Mouse (Mus musculus): ENCODE data around the gene Glipr2. TPM values are rescaled to one million over a fixed set of nuclear protein-coding genes. Genes with fewer than 3 reads are reported as not detected.

Gene Glipr2
- polyA plus RNA-seq, 1 experiment from 2014 or later, result 79.1 TPM

DNA sequence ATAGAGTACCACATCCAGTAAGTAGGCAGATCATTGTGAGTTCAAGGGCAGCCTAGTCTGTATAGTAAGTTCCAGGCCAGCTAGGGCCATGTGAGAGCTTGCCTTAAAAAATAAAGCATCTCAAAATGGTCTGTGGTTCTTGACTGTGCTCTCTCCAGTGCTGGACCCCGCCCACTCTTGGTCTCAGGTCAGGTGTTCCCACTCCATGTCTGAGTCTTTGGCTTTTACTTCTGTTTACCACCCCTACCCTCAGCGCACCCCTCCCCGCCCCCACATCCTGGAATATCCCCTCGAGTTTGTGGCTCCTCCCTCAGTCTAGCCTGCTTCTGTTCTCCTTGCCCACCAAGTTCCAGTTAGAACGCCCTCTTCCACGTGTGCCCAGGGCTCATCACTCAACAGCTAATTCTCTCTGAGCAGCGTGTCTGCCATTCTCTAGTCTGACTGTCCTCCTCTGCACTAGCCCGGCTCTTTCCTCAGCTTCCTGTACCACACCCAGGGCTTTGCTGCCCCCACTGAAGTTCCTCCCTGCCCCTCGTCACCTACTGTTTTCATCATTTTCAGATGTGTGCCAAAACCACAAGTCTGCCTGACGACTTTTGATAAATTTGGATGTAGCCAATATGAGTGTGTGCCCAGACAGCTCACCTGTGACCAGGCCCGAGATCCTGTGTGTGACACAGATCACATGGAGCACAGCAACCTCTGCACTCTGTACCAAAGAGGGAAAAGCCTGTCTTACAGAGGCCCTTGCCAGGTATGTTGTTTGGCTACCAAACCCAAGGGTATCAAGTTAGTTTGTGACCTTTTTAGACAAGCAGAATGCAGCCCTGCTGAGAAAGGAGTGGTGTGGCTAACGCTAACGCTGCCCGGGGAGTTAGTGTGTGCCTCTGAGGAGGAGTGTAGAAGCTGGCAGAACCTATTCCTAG lies 20.2 kb upstream of the Glipr2 start:
- Histone ChIP-seq H3K4me3 (ENCODE audit: low read depth, low read length) (no peak overlapping the region), H3K27me3 (ENCODE audit: control insufficient read depth, insufficient read depth, low read length) (no peaks in the 10 kb centered on the region), H3K27ac (ENCODE audit: low read depth, low read length) (no peak overlapping the region), H3K36me3 (ENCODE audit: control insufficient read depth, insufficient read depth, low read length) (no peaks in the 10 kb centered on the region), H3K9ac (ENCODE audit: low read length) (no peak overlapping the region), H3K4me2 (ENCODE audit: low read depth, low read length, severe bottlenecking) (no peak overlapping the region), H3K9me3 (ENCODE audit: control insufficient read depth, low read length) (no peaks in the 10 kb centered on the region), H3K4me1 (replicated peaks; ENCODE audit: control insufficient read depth, insufficient read depth, low read length) (no peaks in the 10 kb centered on the region)
- DNase-seq (ENCODE audit: low spot score) (no peak), ATAC-seq (replicated peaks; ENCODE audit: low FRiP score) (no peak)
- 84% methylated on average over 14 of the region's 14 CpGs for WGBS

DNA sequence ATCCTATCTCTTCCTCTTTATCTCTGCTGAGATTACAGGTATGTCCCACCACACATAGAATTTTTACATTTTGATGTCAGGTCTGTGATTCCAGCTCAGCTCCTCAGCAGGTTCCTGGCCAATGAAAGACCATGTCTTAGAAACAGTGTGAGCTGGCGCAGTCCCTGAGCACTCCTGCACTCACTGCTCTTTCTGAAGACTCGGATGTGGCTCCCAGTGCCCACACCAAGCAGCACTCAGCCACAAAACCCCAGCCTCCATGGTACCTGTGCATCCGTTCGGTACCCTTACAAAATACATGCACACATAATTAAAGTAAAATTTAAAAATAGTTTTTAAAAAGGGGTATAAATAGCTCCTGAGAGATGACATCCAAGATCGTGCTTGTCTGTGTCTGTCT lies 15.9 kb upstream of the Glipr2 start:
- H3K4me2 ChIP-seq (ENCODE audit: low read depth, low read length, severe bottlenecking), result no peak overlapping the region
- H3K4me1 ChIP-seq (replicated peaks; ENCODE audit: control insufficient read depth, insufficient read depth, low read length), result no peaks in the 10 kb centered on the region
- no peak overlapping the region for H3K27ac ChIP-seq (ENCODE audit: low read depth, low read length)
- 93% methylated on average over 5 of the region's 5 CpGs for WGBS
- DNase-seq (ENCODE audit: low spot score) (no peak), ATAC-seq (replicated peaks; ENCODE audit: low FRiP score) (no peak)
- H3K9me3 ChIP-seq (ENCODE audit: control insufficient read depth, low read length), result no peaks in the 10 kb centered on the region
- H3K36me3 ChIP-seq (ENCODE audit: control insufficient read depth, insufficient read depth, low read length), result no peaks in the 10 kb centered on the region
- H3K27me3 ChIP-seq (ENCODE audit: control insufficient read depth, insufficient read depth, low read length), result no peaks in the 10 kb centered on the region
- no peak overlapping the region for H3K4me3 ChIP-seq (ENCODE audit: low read depth, low read length)
- H3K9ac ChIP-seq (ENCODE audit: low read length), result no peak overlapping the region

DNA sequence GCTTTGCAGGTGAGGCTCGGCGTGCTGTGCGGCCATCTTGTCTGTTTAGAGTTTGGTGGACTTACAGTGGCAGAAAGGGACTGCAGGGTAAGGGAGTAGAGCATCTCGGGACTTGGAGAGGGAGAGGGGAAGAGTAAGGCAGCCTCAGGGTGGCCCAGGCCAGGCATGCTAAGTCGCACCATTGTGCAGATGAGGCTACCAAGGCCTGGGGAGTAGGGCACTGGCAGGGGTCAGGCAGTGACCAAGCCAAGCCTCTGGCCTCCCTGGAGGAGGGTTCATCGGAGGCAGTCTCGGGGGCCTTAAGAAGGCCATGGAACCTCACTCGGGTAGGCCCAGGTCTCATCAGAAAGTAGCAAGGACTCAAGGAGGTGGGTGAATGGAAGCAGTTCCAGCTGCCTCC lies 14.8 kb upstream of the Glipr2 start:
- no peaks in the 10 kb centered on the region for H3K36me3 ChIP-seq (ENCODE audit: control insufficient read depth, insufficient read depth, low read length)

DNA sequence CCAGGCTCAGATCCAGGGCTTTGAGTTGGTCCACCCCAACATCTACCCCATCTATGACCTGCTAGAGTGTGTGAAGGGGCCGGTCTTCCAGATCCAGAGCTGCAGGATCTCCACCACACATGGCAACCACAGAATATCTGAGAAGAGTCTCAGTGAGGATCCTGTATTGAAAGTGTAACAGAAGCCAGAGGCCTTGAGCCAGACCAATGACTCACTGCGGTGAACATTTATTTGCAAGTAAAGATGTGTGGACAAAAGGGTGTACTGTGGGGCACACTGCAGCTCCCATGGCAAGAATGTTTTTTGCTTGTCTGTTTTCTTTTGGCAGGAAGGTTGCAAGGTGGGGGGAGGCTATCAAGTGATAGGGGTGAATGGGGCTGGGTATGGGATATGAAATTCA lies 9.6 kb upstream of the Glipr2 start:
- H3K27me3 ChIP-seq (ENCODE audit: control insufficient read depth, insufficient read depth, low read length), result no peaks in the 10 kb centered on the region
- no peaks in the 10 kb centered on the region for H3K9me3 ChIP-seq (ENCODE audit: control insufficient read depth, low read length)
- H3K4me1 ChIP-seq (replicated peaks; ENCODE audit: control insufficient read depth, insufficient read depth, low read length), result no peaks in the 10 kb centered on the region
- whole genome bisulfite sequencing, result 100% methylated on average over 2 of the region's 2 CpGs
- no peak overlapping the region for H3K27ac ChIP-seq (ENCODE audit: low read depth, low read length)
- H3K9ac ChIP-seq (ENCODE audit: low read length), result no peak overlapping the region
- H3K4me3 ChIP-seq (ENCODE audit: low read depth, low read length), result no peak overlapping the region
- DNase-seq (ENCODE audit: low spot score), result no peak
- no peaks in the 10 kb centered on the region for H3K36me3 ChIP-seq (ENCODE audit: control insufficient read depth, insufficient read depth, low read length)
- no peak overlapping the region for H3K4me2 ChIP-seq (ENCODE audit: low read depth, low read length, severe bottlenecking)
- ATAC-seq (replicated peaks; ENCODE audit: low FRiP score), result no peak

More for the DNA sequence above, 14.8 kb upstream of the Glipr2 start:
- H3K9me3 ChIP-seq (ENCODE audit: control insufficient read depth, low read length), result no peaks in the 10 kb centered on the region
- DNase-seq (ENCODE audit: low spot score), result no peak
- WGBS, result 80% methylated on average over 8 of the region's 8 CpGs
- H3K4me3 ChIP-seq (ENCODE audit: low read depth, low read length), result no peak overlapping the region
- no peaks in the 10 kb centered on the region for H3K4me1 ChIP-seq (replicated peaks; ENCODE audit: control insufficient read depth, insufficient read depth, low read length)
- ATAC-seq (replicated peaks; ENCODE audit: low FRiP score), result no peak
- H3K27me3 ChIP-seq (ENCODE audit: control insufficient read depth, insufficient read depth, low read length), result no peaks in the 10 kb centered on the region
- no peak overlapping the region for H3K4me2 ChIP-seq (ENCODE audit: low read depth, low read length, severe bottlenecking)
- no peak overlapping the region for H3K9ac ChIP-seq (ENCODE audit: low read length)
- H3K27ac ChIP-seq (ENCODE audit: low read depth, low read length), result no peak overlapping the region

DNA sequence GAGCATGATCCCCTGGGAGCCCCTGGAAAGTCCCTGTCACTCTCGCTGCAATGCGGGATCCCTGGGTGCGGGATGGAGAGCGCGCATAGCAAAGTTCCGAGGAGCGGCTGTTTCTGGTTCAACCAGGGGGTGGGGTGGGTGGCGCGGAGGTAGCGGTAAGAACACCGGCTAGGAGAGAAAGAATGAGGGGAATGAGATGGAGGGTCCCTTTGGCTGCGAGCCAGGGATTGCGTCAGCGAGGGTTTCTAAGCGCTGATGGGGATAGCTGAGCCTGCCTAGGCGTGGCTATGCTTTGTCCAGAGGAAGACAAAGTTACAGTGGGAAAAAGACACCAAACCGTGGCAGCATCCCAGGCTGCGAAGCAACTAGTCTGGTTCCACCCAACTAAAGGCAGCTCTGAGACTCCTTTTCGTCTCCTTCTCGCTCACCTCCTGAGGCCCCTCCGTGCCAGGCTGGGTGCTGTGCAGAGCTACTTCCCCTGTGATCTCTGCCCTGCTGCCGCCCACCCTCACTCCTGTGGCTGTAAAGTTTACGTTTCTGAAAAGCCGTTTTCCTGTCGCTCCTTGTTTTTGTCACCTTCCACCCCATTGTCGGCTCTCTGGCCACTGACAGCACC lies 753 bp downstream of the Glipr2 start:
- 1% methylated on average over 26 of the region's 26 CpGs for WGBS
- Histone ChIP-seq H3K27me3 (ENCODE audit: control insufficient read depth, insufficient read depth, low read length) (peaks cover 12% of the 10 kb centered on the region), H3K9me3 (ENCODE audit: control insufficient read depth, low read length) (no peaks in the 10 kb centered on the region), H3K27ac (ENCODE audit: low read depth, low read length) (peak overlapping the region; percentile 58), H3K4me1 (replicated peaks; ENCODE audit: control insufficient read depth, insufficient read depth, low read length) (peaks cover 7% of the 10 kb centered on the region; the same call in 1 of the 2 replicates), H3K4me2 (ENCODE audit: low read depth, low read length, severe bottlenecking) (peak overlapping the region; percentile 73), H3K36me3 (ENCODE audit: control insufficient read depth, insufficient read depth, low read length) (no peaks in the 10 kb centered on the region), H3K4me3 (ENCODE audit: low read depth, low read length) (peak overlapping the region; percentile 58), H3K9ac (ENCODE audit: low read length) (peak overlapping the region; percentile 73)
- ATAC-seq (replicated peaks; ENCODE audit: low FRiP score) (peak; percentile 86), DNase-seq (ENCODE audit: low spot score) (peak; percentile 90)

DNA sequence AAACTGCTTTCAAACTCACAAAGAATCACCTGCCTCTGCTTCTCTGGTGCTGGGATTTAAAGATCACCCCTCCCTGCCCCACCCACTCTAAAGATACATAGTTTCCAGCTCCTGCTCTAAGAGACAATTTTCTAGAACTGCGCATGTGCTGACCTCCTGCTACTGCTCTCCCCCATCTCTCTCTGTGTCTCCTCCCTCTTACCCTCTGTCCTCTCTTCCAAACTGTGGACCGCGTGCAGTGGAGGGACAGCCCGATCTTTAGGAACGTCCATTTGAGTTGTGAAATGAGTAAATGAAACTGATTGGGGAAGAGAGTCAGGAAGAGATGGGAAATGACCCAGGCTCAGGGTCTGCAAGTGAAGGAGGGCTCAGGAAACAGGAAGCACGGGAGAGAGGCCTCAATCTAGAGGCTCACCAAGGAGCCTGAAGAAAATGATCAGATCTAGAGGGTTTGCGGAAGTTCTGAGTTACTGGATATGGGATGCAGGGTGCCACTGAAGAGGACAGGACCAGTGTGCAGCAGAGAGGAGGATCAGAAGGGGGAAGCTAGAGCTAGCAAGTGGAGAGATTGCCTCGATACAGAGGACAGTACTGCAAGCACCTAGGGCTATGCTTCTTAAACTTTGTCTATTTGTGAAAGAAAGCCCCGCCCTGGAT lies 2.5 kb downstream of the Glipr2 start:
- Histone ChIP-seq H3K36me3 (ENCODE audit: control insufficient read depth, insufficient read depth, low read length) (no peaks in the 10 kb centered on the region), H3K27ac (ENCODE audit: low read depth, low read length) (no peak overlapping the region), H3K9me3 (ENCODE audit: control insufficient read depth, low read length) (no peaks in the 10 kb centered on the region), H3K4me1 (replicated peaks; ENCODE audit: control insufficient read depth, insufficient read depth, low read length) (peaks cover 9% of the 10 kb centered on the region; the same call in 1 of the 2 replicates), H3K27me3 (ENCODE audit: control insufficient read depth, insufficient read depth, low read length) (peaks cover 12% of the 10 kb centered on the region), H3K4me2 (ENCODE audit: low read depth, low read length, severe bottlenecking) (no peak overlapping the region), H3K4me3 (ENCODE audit: low read depth, low read length) (no peak overlapping the region), H3K9ac (ENCODE audit: low read length) (no peak overlapping the region)
- no peak for ATAC-seq (replicated peaks; ENCODE audit: low FRiP score)
- DNase-seq (ENCODE audit: low spot score), result no peak
- 66% methylated on average over 9 of the region's 9 CpGs for WGBS

DNA sequence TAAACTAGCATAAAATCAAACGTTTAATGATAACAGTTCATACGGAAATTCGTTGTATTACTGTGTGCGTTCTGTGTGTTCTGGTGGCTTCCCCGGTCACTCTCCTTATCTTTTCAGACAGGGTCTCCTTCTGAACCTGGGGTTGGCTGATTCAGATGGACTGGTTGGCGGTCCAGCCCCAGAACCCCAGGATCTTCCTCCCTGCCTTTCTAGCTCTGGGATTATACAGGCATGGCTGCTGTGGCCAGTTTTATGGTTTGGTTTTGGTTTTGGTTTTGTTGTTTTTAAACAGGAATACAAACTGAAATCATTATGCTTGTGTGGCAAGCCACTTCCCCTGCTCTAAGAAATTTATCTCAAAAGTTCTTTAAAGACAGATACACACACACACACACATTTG lies 3.0 kb downstream of the Glipr2 start:
- Histone ChIP-seq H3K4me2 (ENCODE audit: low read depth, low read length, severe bottlenecking) (no peak overlapping the region), H3K27ac (ENCODE audit: low read depth, low read length) (no peak overlapping the region), H3K4me1 (replicated peaks; ENCODE audit: control insufficient read depth, insufficient read depth, low read length) (peaks cover 9% of the 10 kb centered on the region; the same call in 1 of the 2 replicates), H3K9ac (ENCODE audit: low read length) (no peak overlapping the region), H3K4me3 (ENCODE audit: low read depth, low read length) (no peak overlapping the region), H3K9me3 (ENCODE audit: control insufficient read depth, low read length) (no peaks in the 10 kb centered on the region), H3K36me3 (ENCODE audit: control insufficient read depth, insufficient read depth, low read length) (no peaks in the 10 kb centered on the region), H3K27me3 (ENCODE audit: control insufficient read depth, insufficient read depth, low read length) (peaks cover 12% of the 10 kb centered on the region)
- DNase-seq (ENCODE audit: low spot score) (no peak), ATAC-seq (replicated peaks; ENCODE audit: low FRiP score) (no peak)
- WGBS, result 87% methylated on average over 6 of the region's 6 CpGs

DNA sequence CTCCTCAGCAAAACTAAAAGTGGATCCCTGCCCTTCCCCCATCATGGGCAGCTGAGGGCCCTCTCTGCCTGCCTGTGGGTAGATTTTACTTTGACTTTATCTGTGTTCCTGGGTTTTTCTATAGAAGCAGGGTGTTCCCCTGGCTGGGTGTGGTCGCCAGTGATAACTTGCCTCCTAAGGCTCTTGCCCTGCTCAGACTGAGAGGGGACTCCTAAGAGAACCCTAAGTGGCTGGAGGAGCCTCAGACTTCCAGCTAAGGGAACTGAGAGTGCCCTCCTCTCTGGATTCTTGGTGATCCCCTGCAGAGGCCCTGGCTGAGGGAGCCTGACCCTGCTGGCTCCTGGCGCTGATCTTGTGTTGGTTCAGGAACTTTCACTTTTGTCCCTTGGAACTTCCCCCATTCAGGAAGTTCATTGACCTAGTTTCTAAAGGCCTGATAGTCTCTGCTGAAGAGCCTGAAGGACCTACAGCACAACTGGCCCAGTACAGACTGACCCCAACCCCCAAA lies 7.2 kb downstream of the Glipr2 start:
- no peak overlapping the region for H3K4me3 ChIP-seq (ENCODE audit: low read depth, low read length)

More for the DNA sequence above, 7.2 kb downstream of the Glipr2 start:
- H3K9me3 ChIP-seq (ENCODE audit: control insufficient read depth, low read length), result no peaks in the 10 kb centered on the region
- peaks cover 3% of the 10 kb centered on the region; the same call in 1 of the 2 replicates for H3K4me1 ChIP-seq (replicated peaks; ENCODE audit: control insufficient read depth, insufficient read depth, low read length)
- ATAC-seq (replicated peaks; ENCODE audit: low FRiP score) (no peak), DNase-seq (ENCODE audit: low spot score) (no peak)
- H3K4me2 ChIP-seq (ENCODE audit: low read depth, low read length, severe bottlenecking), result no peak overlapping the region
- WGBS, result 48% methylated on average over 2 of the region's 2 CpGs
- H3K9ac ChIP-seq (ENCODE audit: low read length), result no peak overlapping the region
- no peaks in the 10 kb centered on the region for H3K36me3 ChIP-seq (ENCODE audit: control insufficient read depth, insufficient read depth, low read length)
- peaks cover 2% of the 10 kb centered on the region; the same call in 1 of the 2 replicates for H3K27me3 ChIP-seq (ENCODE audit: control insufficient read depth, insufficient read depth, low read length)
- no peak overlapping the region for H3K27ac ChIP-seq (ENCODE audit: low read depth, low read length)

All from forebrain, embryonic 11.5 days (tissue).